In the genomic region with DNA sequence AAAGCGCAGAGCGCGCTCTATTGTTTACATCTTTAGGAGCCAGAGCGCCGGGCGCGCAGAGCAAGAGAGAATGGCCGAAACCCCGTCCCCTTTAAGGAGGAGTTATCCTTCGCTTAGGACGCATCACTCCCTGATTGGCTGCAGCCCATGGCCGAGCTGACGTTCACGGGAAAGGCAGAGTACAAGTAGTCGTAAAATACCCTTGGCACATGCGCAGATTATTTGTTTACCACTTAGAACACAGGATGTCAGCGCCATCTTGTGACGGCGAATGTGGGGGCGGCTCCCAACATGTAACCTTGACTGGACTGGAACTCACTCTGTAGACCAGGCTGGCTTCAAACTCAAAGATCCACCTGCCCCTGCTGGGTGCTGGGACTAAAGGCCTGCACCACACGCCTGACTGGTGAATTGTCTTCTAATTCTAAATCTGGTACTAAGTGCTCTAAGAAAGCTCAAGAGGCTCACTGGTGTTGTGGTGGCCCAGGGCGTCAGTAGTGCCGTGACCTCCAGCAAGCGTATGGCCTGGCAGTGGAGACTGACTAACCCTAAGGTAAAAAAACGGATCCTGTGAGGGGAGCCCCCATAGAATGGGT, we compare ENCODE assay signal across 8 mouse cellular contexts. TPM values are rescaled to one million over a fixed set of nuclear protein-coding genes. Genes with fewer than 3 reads are reported as not detected.
A peak's percentile ranks its signal among the peaks of the same experiment; 100 is the strongest.
DNase-seq lines count a peak whose midpoint lies in the region; ATAC-seq and TF ChIP-seq lines count a peak whose summit lies in the region.
"Not testable (repeated sequence)": the region's sequence is repeated elsewhere in the genome, so short reads cannot be mapped to it uniquely, and the experiment has no call there.

No protein-coding gene starts in this region.

- 18% methylated on average over 25 of the region's 25 CpGs for WGBS in embryonic facial prominence, embryonic 15.5 days
- 7% methylated on average over 21 of the region's 25 CpGs for WGBS in heart, embryonic 11.5 days (ENCODE audit: insufficient replicate concordance)
- WGBS in intestine, postnatal 0 days: 14% methylated on average over 20 of the region's 25 CpGs
- 5% methylated on average over 17 of the region's 25 CpGs for WGBS in limb, embryonic 14.5 days

- not testable (repeated sequence) for H3K9me3 ChIP-seq in embryonic facial prominence, embryonic 15.5 days (replicated peaks); heart, embryonic 11.5 days (replicated peaks; ENCODE audit: control insufficient read depth, low read length); intestine, postnatal 0 days (ENCODE audit: control insufficient read depth); limb, embryonic 14.5 days (ENCODE audit: control insufficient read depth, low read length)

- H3K4me2 ChIP-seq in embryonic facial prominence, embryonic 15.5 days (replicated peaks): peak overlapping the region; percentile 67
- H3K4me2 ChIP-seq in heart, embryonic 11.5 days: peak overlapping the region; percentile 77
- H3K4me2 ChIP-seq in intestine, postnatal 0 days (replicated peaks; ENCODE audit: low read depth): peak overlapping the region; percentile 76
- H3K4me2 ChIP-seq in limb, embryonic 14.5 days (replicated peaks; ENCODE audit: low read depth, low read length, severe bottlenecking): peak overlapping the region; percentile 79

- not testable (repeated sequence) for H3K27me3 ChIP-seq in embryonic facial prominence, embryonic 15.5 days; heart, embryonic 11.5 days (ENCODE audit: control insufficient read depth, insufficient read depth, low read length); intestine, postnatal 0 days (replicated peaks; ENCODE audit: control insufficient read depth, insufficient read depth, low read length); limb, embryonic 14.5 days (ENCODE audit: control insufficient read depth, insufficient read depth, low read length)

- peak; percentile 17; the same call in 1 of the 2 replicates for TF ChIP-seq POLR2A in brain, embryonic 14.5 days (IDR thresholded peaks at IDR 0.05; ENCODE audit: borderline replicate concordance, extremely low read depth, insufficient read depth, insufficient read length, poor library complexity, severe bottlenecking)
- TF ChIP-seq POLR2A in limb, embryonic 14.5 days (IDR thresholded peaks at IDR 0.05; ENCODE audit: borderline replicate concordance, extremely low read depth, insufficient read depth, insufficient read length): not testable (repeated sequence)

- peak; percentile 63 to 74 for DNase-seq in B cell, adult 2 months
- DNase-seq in brain, embryonic 14.5 days (ENCODE audit: low read depth): peak; percentile 72
- DNase-seq in limb, embryonic 14.5 days (ENCODE audit: low spot score): peak; percentile 36
- peak; percentile 49 for DNase-seq in right cerebral cortex, adult 18-20 months

- peak overlapping the region; percentile 77 for H3K9ac ChIP-seq in embryonic facial prominence, embryonic 15.5 days
- H3K9ac ChIP-seq in heart, embryonic 11.5 days (ENCODE audit: low read depth, low read length): peak overlapping the region; percentile 90
- peak overlapping the region; percentile 66 for H3K9ac ChIP-seq in intestine, postnatal 0 days (ENCODE audit: low read depth, low read length)
- H3K9ac ChIP-seq in limb, embryonic 14.5 days (ENCODE audit: low read depth, low read length, severe bottlenecking): peak overlapping the region; percentile 77

- peak overlapping the region; percentile 67 for H3K4me3 ChIP-seq in embryonic facial prominence, embryonic 15.5 days (replicated peaks)
- peak overlapping the region; percentile 68 for H3K4me3 ChIP-seq in heart, embryonic 11.5 days (ENCODE audit: low read depth, low read length)
- peak overlapping the region; percentile 57 for H3K4me3 ChIP-seq in intestine, postnatal 0 days (ENCODE audit: low read depth, low read length)
- H3K4me3 ChIP-seq in limb, embryonic 14.5 days (replicated peaks; ENCODE audit: low read length): peak overlapping the region; percentile 60

- peaks cover 23% of the 10 kb centered on the region for H3K4me1 ChIP-seq in embryonic facial prominence, embryonic 15.5 days
- H3K4me1 ChIP-seq in heart, embryonic 11.5 days (ENCODE audit: control insufficient read depth, insufficient read depth, low read length); intestine, postnatal 0 days (replicated peaks; ENCODE audit: control insufficient read depth, insufficient read depth, low read length); limb, embryonic 14.5 days (ENCODE audit: control insufficient read depth, insufficient read depth, low read length): not testable (repeated sequence)

- TF ChIP-seq CTCF in brain, embryonic 14.5 days (IDR thresholded peaks at IDR 0.05; ENCODE audit: borderline replicate concordance, extremely low read depth, insufficient read depth, insufficient read length): not testable (repeated sequence)
- peak; percentile 40 for TF ChIP-seq CTCF in intestine, postnatal 0 days (IDR thresholded peaks at IDR 0.05; ENCODE audit: low read depth)

- H3K36me3 ChIP-seq in embryonic facial prominence, embryonic 15.5 days; heart, embryonic 11.5 days (ENCODE audit: control insufficient read depth, insufficient read depth, low read length); intestine, postnatal 0 days (ENCODE audit: control insufficient read depth, insufficient read depth); limb, embryonic 14.5 days (ENCODE audit: control insufficient read depth, insufficient read depth, low read length): not testable (repeated sequence)

- peak; percentile 74 for ATAC-seq in embryonic facial prominence, embryonic 15.5 days (ENCODE audit: insufficient number of reproducible peaks, low FRiP score, low TSS enrichment, low read depth)
- peak; percentile 68 for ATAC-seq in heart, embryonic 11.5 days (replicated peaks; ENCODE audit: insufficient number of reproducible peaks, low FRiP score, low TSS enrichment)
- peak; percentile 85 for ATAC-seq in intestine, postnatal 0 days
- peak; percentile 78 for ATAC-seq in limb, embryonic 14.5 days (ENCODE audit: low FRiP score, low read depth)
- peak; percentile 48 for ATAC-seq in megakaryocyte-erythroid progenitor cell, adult 5-6 weeks (replicated peaks; ENCODE audit: low FRiP score, low TSS enrichment, poor library complexity, severe bottlenecking)

- H3K27ac ChIP-seq in embryonic facial prominence, embryonic 15.5 days (replicated peaks): peak overlapping the region; percentile 95
- peak overlapping the region; percentile 96 for H3K27ac ChIP-seq in heart, embryonic 11.5 days (ENCODE audit: low read depth, low read length)
- H3K27ac ChIP-seq in intestine, postnatal 0 days (ENCODE audit: low read depth, low read length): peak overlapping the region; percentile 97
- peak overlapping the region; percentile 94 for H3K27ac ChIP-seq in limb, embryonic 14.5 days (replicated peaks; ENCODE audit: low read depth, low read length)

RNA-seq across cellular contexts. Expression of a gene that starts 4.3 kb away (rescaled TPM):
- 0.04 and 0.20 TPM in 2 replicates for polyA plus RNA-seq in brain, embryonic 14.5 days (2012; rRNA removed)
- polyA plus RNA-seq in embryonic facial prominence, embryonic 15.5 days (2015; fragmentation: Nextera tagmentation; extraction: Ambion mirVana): 0.72 and 1.1 TPM in 2 replicates
- polyA plus RNA-seq in heart, embryonic 11.5 days (2014; fragmentation: Nextera tagmentation; extraction: Ambion mirVana): 0.87 and 1.7 TPM in 2 replicates
- 0.27 and 0.59 TPM in 2 replicates for polyA plus RNA-seq in intestine, postnatal 0 days (2015; fragmentation: Nextera tagmentation; extraction: Ambion mirVana)
- polyA plus RNA-seq in limb, embryonic 14.5 days (2012; rRNA removed): 0.13 and 0.14 TPM in 2 replicates
- 0.18 TPM in 1 of 2 replicates, not detected in the other for polyA plus RNA-seq in limb, embryonic 14.5 days (2014; fragmentation: Nextera tagmentation; extraction: Ambion mirVana)
- total RNA-seq in megakaryocyte-erythroid progenitor cell, adult 5-6 weeks (2014; fragmentation: Nextera tagmentation): not detected in 2 replicates
- total RNA-seq in megakaryocyte-erythroid progenitor cell, adult 5-6 weeks (2017): not detected in 2 replicates

RNA-seq across cellular contexts. Expression of a gene that starts 18.1 kb away (rescaled TPM):
- 40.9 and 65.0 TPM in 2 replicates for polyA plus RNA-seq in brain, embryonic 14.5 days (2012; rRNA removed)
- 81.5 and 83.5 TPM in 2 replicates for polyA plus RNA-seq in embryonic facial prominence, embryonic 15.5 days (2015; fragmentation: Nextera tagmentation; extraction: Ambion mirVana)
- 39.0 and 44.5 TPM in 2 replicates for polyA plus RNA-seq in heart, embryonic 11.5 days (2014; fragmentation: Nextera tagmentation; extraction: Ambion mirVana)
- 53.7 and 63.0 TPM in 2 replicates for polyA plus RNA-seq in intestine, postnatal 0 days (2015; fragmentation: Nextera tagmentation; extraction: Ambion mirVana)
- 49.7 and 66.4 TPM in 2 replicates for polyA plus RNA-seq in limb, embryonic 14.5 days (2012; rRNA removed)
- 67.1 and 76.1 TPM in 2 replicates for polyA plus RNA-seq in limb, embryonic 14.5 days (2014; fragmentation: Nextera tagmentation; extraction: Ambion mirVana)
- 59.4 and 92.4 TPM in 2 replicates for total RNA-seq in megakaryocyte-erythroid progenitor cell, adult 5-6 weeks (2014; fragmentation: Nextera tagmentation)
- total RNA-seq in megakaryocyte-erythroid progenitor cell, adult 5-6 weeks (2017): 82.3 and 123 TPM in 2 replicates

RNA-seq across cellular contexts. Expression of a gene that starts 18.1 kb away (rescaled TPM):
- polyA plus RNA-seq in brain, embryonic 14.5 days (2012; rRNA removed): 224 and 257 TPM in 2 replicates
- polyA plus RNA-seq in embryonic facial prominence, embryonic 15.5 days (2015; fragmentation: Nextera tagmentation; extraction: Ambion mirVana): 267 and 280 TPM in 2 replicates
- 138 and 150 TPM in 2 replicates for polyA plus RNA-seq in heart, embryonic 11.5 days (2014; fragmentation: Nextera tagmentation; extraction: Ambion mirVana)
- polyA plus RNA-seq in intestine, postnatal 0 days (2015; fragmentation: Nextera tagmentation; extraction: Ambion mirVana): 136 and 137 TPM in 2 replicates
- polyA plus RNA-seq in limb, embryonic 14.5 days (2012; rRNA removed): 163 and 236 TPM in 2 replicates
- polyA plus RNA-seq in limb, embryonic 14.5 days (2014; fragmentation: Nextera tagmentation; extraction: Ambion mirVana): 219 and 233 TPM in 2 replicates
- 167 and 178 TPM in 2 replicates for total RNA-seq in megakaryocyte-erythroid progenitor cell, adult 5-6 weeks (2014; fragmentation: Nextera tagmentation)
- 102 and 143 TPM in 2 replicates for total RNA-seq in megakaryocyte-erythroid progenitor cell, adult 5-6 weeks (2017)

RNA-seq across cellular contexts. Expression of a gene that starts 18.3 kb away (rescaled TPM):
- 86.4 and 106 TPM in 2 replicates for polyA plus RNA-seq in brain, embryonic 14.5 days (2012; rRNA removed)
- 67.4 and 72.3 TPM in 2 replicates for polyA plus RNA-seq in embryonic facial prominence, embryonic 15.5 days (2015; fragmentation: Nextera tagmentation; extraction: Ambion mirVana)
- polyA plus RNA-seq in heart, embryonic 11.5 days (2014; fragmentation: Nextera tagmentation; extraction: Ambion mirVana): 23.8 and 27.4 TPM in 2 replicates
- 33.0 and 34.2 TPM in 2 replicates for polyA plus RNA-seq in intestine, postnatal 0 days (2015; fragmentation: Nextera tagmentation; extraction: Ambion mirVana)
- polyA plus RNA-seq in limb, embryonic 14.5 days (2012; rRNA removed): 97.5 and 132 TPM in 2 replicates
- polyA plus RNA-seq in limb, embryonic 14.5 days (2014; fragmentation: Nextera tagmentation; extraction: Ambion mirVana): 57.1 and 61.9 TPM in 2 replicates
- 33.1 and 34.7 TPM in 2 replicates for total RNA-seq in megakaryocyte-erythroid progenitor cell, adult 5-6 weeks (2014; fragmentation: Nextera tagmentation)
- 5.7 and 11.1 TPM in 2 replicates for total RNA-seq in megakaryocyte-erythroid progenitor cell, adult 5-6 weeks (2017)

RNA-seq across cellular contexts. Expression of a gene that starts 39.7 kb away (rescaled TPM):
- polyA plus RNA-seq in brain, embryonic 14.5 days (2012; rRNA removed): 181 and 258 TPM in 2 replicates
- polyA plus RNA-seq in embryonic facial prominence, embryonic 15.5 days (2015; fragmentation: Nextera tagmentation; extraction: Ambion mirVana): 399 and 402 TPM in 2 replicates
- 443 and 453 TPM in 2 replicates for polyA plus RNA-seq in heart, embryonic 11.5 days (2014; fragmentation: Nextera tagmentation; extraction: Ambion mirVana)
- 309 and 329 TPM in 2 replicates for polyA plus RNA-seq in intestine, postnatal 0 days (2015; fragmentation: Nextera tagmentation; extraction: Ambion mirVana)
- 222 and 265 TPM in 2 replicates for polyA plus RNA-seq in limb, embryonic 14.5 days (2012; rRNA removed)
- polyA plus RNA-seq in limb, embryonic 14.5 days (2014; fragmentation: Nextera tagmentation; extraction: Ambion mirVana): 411 and 420 TPM in 2 replicates
- 502 and 521 TPM in 2 replicates for total RNA-seq in megakaryocyte-erythroid progenitor cell, adult 5-6 weeks (2014; fragmentation: Nextera tagmentation)
- total RNA-seq in megakaryocyte-erythroid progenitor cell, adult 5-6 weeks (2017): 59.8 and 86.9 TPM in 2 replicates

Comparison
In these comparisons a context has a peak if more than half of its experiments do, and no peak if none do; other contexts are left out.
1. Peak in every context shown above with its lines: DNase-seq, ATAC-seq, H3K4me3 ChIP-seq and H3K27ac ChIP-seq.